Mouse (Mus musculus) midbrain, embryonic 10.5 days (tissue): ENCODE measurements around the gene Tradd. TPM values are rescaled to one million over a fixed set of nuclear protein-coding genes. Genes with fewer than 3 reads are reported as not detected.
"Not testable (repeated sequence)": the region's sequence is repeated elsewhere in the genome, so short reads cannot be mapped to it uniquely, and the experiment has no call there.

Experiments
- DNase-seq: peaks from one replicate; pipeline ENCODE4 v3.0.0-alpha.2; 2017; ENCODE audit warnings: low spot score
- H3K27ac ChIP-seq: fragments of 300-500 bp; sonication (generic); replicated peaks from 2 replicates; pipeline ENCODE4 v1.5.1; 2016; ENCODE audit warnings: mild to moderate bottlenecking
- H3K27me3 ChIP-seq: fragments of 300-500 bp; sonication (generic); 2 replicates; pipeline ENCODE4 v1.6.1; 2016; ENCODE audit warnings: low read depth, mild to moderate bottlenecking; ENCODE audit not compliant: poor library complexity, severe bottlenecking
- H3K36me3 ChIP-seq: fragments of 300-500 bp; sonication (generic); 2 replicates; pipeline ENCODE4 v1.6.1; 2016; ENCODE audit warnings: mild to moderate bottlenecking, moderate library complexity
- H3K4me1 ChIP-seq: fragments of 300-500 bp; sonication (generic); 2 replicates; pipeline ENCODE4 v1.6.1; 2016
- H3K4me3 ChIP-seq: fragments of 300-500 bp; sonication (generic); 2 replicates; pipeline ENCODE4 v1.5.1; 2016; ENCODE audit warnings: mild to moderate bottlenecking, moderate library complexity
- H3K9me3 ChIP-seq: fragments of 300-500 bp; sonication (generic); replicated peaks from 2 replicates; pipeline ENCODE4 v1.6.1; 2016; ENCODE audit warnings: mild to moderate bottlenecking
- whole genome bisulfite sequencing: fragments of 180-500 bp; shearing (Covaris S2); methylation state at CpG from one replicate; pipeline ENCODE4 v1.1.7; 2016; 5-methylcytosine and 5-hydroxymethylcytosine counted together
- polyA plus RNA-seq: library from polyadenylated mRNA; unstranded; fragments of >200 nt; fragmentation: Nextera tagmentation; extraction: Ambion mirVana; gene quantifications from 2 replicates; pipeline ENCODE4 v1.2.1, GENCODE M21; 2016

Tradd gene
- polyA plus RNA-seq, 1 experiment from 2014 or later, result 14.6 TPM

DNA sequence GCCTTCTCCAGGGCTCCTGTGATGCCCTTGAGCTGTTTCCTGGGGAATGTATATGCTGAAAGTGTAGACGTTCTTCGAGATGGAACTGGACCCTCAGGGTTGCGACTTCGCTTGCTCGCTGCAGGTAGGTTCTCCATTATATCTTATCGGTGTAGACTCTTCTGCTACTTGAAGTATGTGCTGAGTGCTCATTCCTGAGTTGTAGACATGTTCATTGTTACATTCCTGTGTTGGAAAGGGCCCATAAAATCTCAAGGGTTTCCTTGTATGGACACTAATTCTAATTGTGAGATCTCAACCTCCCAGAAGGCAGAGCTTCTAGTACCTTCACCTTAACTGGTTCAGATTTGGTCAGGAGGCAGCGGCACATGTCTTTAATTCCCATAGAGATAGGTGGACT is 23.4 kb downstream of the Tradd start:
- Histone ChIP-seq H3K9me3 (no peaks in the 10 kb centered on the region), H3K36me3 (peaks cover 72% of the 10 kb centered on the region), H3K4me1 (no peaks in the 10 kb centered on the region), H3K27me3 (no peaks in the 10 kb centered on the region), H3K4me3 (no peak overlapping the region), H3K27ac (no peak overlapping the region)
- 97% methylated on average over 7 of the region's 7 CpGs for WGBS
- no peak for DNase-seq

DNA sequence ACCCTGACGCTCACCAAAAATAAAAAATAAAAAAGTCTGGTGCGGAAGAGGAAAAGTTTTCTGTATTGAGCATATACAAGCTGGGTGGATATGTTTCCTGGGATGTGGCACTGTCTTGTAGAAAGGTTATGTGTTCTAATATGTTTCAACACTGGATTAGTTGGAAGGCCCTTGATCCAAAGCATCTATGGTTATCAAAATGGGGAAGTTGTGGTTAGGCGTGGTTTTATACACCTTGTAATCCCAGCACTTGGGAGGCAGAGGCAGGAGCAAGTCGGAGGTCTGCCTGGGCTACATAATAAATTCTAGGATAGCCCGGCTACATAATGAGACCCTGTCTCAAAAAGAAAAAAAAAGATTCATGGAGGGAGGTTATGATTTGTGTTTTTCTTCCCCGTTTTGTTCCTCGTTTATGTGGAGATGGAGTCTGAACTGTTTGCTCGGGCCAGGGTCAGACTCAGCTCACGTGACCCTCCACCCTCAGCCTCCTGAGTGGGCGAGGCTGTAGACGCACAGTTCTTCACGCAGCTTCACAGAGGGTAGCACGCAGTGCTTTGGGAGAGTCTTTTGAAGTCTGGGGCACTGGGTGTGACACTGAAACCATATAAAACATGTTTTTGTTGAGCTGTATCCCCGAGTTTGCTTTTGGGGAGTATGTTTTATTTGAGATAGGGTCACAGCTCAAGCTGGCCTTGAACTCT is 26.8 kb downstream of the Tradd start:
- no peaks in the 10 kb centered on the region for H3K27me3 ChIP-seq
- H3K9me3 ChIP-seq, result no peaks in the 10 kb centered on the region
- DNase-seq, result no peak
- H3K4me3 ChIP-seq, result no peak overlapping the region
- no peak overlapping the region for H3K27ac ChIP-seq
- peaks cover 74% of the 10 kb centered on the region for H3K36me3 ChIP-seq
- no peaks in the 10 kb centered on the region for H3K4me1 ChIP-seq
- WGBS, result 92% methylated on average over 14 of the region's 14 CpGs

GRCm38 (mm10) chr8:105235206-105235605 is 29.2 kb downstream of the Tradd start:
- Histone ChIP-seq H3K27me3 (no peaks in the 10 kb centered on the region), H3K36me3 (peaks cover 60% of the 10 kb centered on the region), H3K4me3 (no peak overlapping the region), H3K4me1 (no peaks in the 10 kb centered on the region), H3K9me3 (no peaks in the 10 kb centered on the region), H3K27ac (no peak overlapping the region)
- no peak for DNase-seq
- 89% methylated on average over 1 of the region's 1 CpGs for WGBS

DNA sequence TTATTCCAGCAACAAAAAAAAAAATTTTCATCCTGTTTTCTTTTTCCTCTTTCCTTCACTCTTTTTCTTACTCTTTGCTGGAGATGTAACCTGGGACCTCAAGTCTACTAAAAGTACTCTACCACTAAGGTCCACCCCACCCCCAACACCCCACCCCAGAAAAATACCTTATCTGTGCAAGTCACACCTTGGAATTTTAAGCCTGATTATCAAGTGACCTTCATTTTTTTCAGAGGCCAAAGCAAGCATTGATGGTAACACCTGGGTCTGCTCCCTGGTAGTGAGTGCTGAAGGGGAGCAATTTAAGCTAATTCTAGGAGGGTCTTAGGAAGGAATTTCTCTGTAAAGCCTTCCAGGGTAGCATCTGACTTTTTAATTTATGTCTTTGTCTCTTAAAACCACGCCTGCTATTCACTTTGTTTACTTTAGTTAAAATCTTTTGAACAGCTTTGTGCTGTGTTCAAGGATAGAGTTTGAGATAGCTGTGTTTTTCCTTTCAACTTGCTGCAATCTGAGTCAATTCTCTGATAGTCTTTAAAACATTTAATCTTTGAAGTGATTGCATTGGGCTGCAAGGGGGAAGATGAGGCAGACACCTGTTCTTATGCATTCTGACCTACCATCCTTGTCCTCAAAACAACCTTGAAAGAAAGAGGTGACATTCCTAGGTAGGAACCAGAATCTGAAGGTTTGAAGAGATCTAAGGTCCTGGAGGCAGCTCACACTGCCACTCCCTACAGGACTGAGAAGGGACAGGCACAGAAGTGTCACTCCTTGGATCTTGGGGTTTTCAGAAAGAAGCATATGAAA is 31.1 kb downstream of the Tradd start:
- Histone ChIP-seq H3K27ac (no peak overlapping the region), H3K9me3 (no peaks in the 10 kb centered on the region), H3K36me3 (peaks cover 41% of the 10 kb centered on the region), H3K27me3 (no peaks in the 10 kb centered on the region), H3K4me1 (no peaks in the 10 kb centered on the region), H3K4me3 (no peak overlapping the region)
- no peak for DNase-seq
- WGBS, result 77% methylated on average over 1 of the region's 1 CpGs

DNA sequence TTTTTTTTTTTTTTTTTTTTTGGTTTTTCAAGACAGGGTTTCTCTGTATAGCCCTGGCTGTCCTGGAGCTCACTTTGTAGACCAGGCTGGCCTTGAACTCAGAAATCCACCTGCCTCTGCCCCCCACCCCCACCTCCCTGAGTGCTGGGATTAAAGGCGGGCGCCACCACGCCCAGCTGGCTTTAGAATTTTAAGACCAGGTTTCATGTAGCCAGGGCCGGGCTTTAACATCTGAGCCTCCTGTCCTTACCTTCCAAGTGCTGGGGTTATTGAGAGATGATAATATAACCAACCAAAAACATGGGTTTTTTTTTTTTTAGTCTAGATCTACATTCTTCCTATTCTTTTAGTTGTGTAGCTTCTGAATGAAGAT is 32.1 kb downstream of the Tradd start:
- peaks cover 32% of the 10 kb centered on the region for H3K36me3 ChIP-seq
- not testable (repeated sequence) for DNase-seq, H3K9me3 ChIP-seq, H3K4me3 ChIP-seq, H3K27ac ChIP-seq, H3K27me3 ChIP-seq, H3K4me1 ChIP-seq
- 94% methylated on average over 4 of the region's 4 CpGs for WGBS

DNA sequence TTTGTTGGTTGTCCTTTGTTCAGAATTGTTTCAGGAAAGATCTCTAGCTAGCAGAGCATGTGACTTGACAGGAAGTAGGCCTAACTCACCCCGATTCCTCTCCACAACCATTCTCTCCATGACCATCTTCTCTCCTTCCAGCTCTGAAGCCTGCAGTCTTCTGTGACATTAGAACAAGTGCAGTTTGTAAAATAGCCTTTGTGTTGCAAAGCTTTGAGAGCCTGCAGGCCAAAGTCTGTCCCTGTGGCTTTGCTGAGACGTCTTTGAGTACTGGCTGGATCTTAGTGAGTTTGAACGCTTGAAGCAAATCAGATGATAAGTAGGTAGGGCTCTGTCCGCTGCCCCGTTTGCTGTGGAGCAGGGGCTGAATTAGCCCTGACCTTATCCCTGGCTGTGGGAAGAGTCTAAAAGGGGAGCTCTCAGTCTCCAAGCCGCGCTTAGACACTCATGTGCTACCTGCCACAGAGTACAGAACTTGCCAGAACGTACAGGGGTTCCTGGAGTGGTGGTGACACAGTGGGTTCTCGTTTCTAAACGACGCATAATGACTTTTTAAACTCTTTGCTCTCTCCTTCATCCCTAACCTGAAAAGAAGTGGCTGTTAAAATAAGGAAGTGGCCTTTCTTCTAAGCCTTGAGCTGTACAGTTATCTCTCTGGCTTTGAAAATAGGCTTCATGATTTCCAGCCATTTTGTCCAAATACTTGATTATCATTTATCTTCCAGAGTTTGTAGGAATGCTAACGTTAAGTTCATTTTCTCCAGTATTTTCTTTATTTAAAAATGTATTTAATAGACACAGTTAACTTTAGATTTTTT is 32.7 kb downstream of the Tradd start:
- H3K9me3 ChIP-seq, result no peaks in the 10 kb centered on the region
- 87% methylated on average over 12 of the region's 12 CpGs for WGBS

DNA sequence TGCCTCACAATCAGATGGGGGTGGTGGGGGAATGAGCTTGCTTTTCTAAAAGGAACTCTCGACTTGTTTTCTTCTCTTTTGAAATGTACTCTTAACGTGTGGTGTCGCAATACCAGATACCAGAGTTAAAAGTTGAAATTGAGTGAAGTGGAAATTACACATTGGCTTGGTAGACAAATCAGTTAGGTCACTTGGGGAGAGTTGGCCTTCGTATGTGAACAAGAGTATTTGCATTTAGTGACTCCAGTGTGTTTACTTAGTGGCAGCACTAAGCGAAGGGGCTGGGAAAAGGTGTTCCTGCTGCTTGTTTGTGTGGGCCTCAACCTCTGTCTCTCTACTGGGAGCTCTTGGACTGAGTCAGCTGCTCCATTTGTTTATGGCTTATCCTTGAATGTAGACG is 38.5 kb downstream of the Tradd start:
- DNase-seq, result no peak
- Histone ChIP-seq H3K27ac (no peak overlapping the region), H3K9me3 (no peaks in the 10 kb centered on the region), H3K36me3 (peaks cover under 1% of the 10 kb centered on the region; the same call in 1 of the 2 replicates), H3K4me3 (peak overlapping the region; percentile 88), H3K27me3 (no peaks in the 10 kb centered on the region), H3K4me1 (peaks cover 21% of the 10 kb centered on the region)
- 35% methylated on average over 6 of the region's 6 CpGs for WGBS

More for the DNA sequence above, 32.7 kb downstream of the Tradd start:
- Histone ChIP-seq H3K36me3 (peaks cover 31% of the 10 kb centered on the region), H3K4me1 (no peaks in the 10 kb centered on the region), H3K4me3 (no peak overlapping the region), H3K27ac (no peak overlapping the region), H3K27me3 (no peaks in the 10 kb centered on the region)
- DNase-seq, result no peak

- Histone ChIP-seq H3K4me1 (peaks cover 21% of the 10 kb centered on the region), H3K36me3 (no peaks in the 10 kb centered on the region), H3K27ac (peak overlapping the region; percentile 81), H3K9me3 (no peaks in the 10 kb centered on the region), H3K4me3 (peak overlapping the region; percentile 88), H3K27me3 (no peaks in the 10 kb centered on the region)
- under 1% methylated on average over 27 of the region's 27 CpGs for WGBS
- no peak for DNase-seq
These were observed 39.2 kb downstream of the Tradd start for GRCm38 (mm10) chr8:105225272-105225593.

- Histone ChIP-seq H3K4me3 (peak within 1 kb of the TSS; percentile 88), H3K27me3 (no peaks in the 10 kb centered on the region), H3K36me3 (no peaks in the 10 kb centered on the region), H3K9me3 (no peaks in the 10 kb centered on the region), H3K4me1 (peaks cover 21% of the 10 kb centered on the region), H3K27ac (peak within 1 kb of the TSS; percentile 81)
- DNase-seq, result peak; percentile 97
- 3% methylated on average over 34 of the region's 34 CpGs for WGBS
These were observed 39.8 kb downstream of the Tradd start, which contains the start of gene D230025D16Rik for GRCm38 (mm10) chr8:105224413-105225271. Gene D230025D16Rik, plus strand, starts transcription at chr8:105225145.

DNA sequence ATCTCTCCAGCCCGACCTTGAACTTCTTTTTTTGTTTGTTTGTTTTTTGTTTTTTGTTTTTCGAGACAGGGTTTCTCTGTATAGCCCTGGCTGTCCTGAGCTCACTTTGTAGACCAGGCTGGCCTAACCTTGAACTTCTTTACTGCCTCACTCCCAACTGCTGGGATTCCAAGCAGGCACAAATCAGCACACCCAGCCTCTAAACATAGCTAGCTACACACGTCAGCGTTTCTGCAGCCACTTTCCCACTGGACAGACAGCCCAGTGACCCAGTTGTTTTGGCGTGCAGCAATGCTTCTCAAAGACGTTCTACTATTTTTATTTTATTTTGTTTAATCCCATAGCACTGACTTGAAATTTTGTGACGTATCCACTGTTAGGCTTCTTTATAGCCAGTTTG is 40.6 kb downstream of the Tradd start:
- DNase-seq, result no peak
- Histone ChIP-seq H3K9me3 (no peaks in the 10 kb centered on the region), H3K27me3 (no peaks in the 10 kb centered on the region), H3K4me1 (peaks cover 21% of the 10 kb centered on the region), H3K27ac (no peak overlapping the region), H3K36me3 (no peaks in the 10 kb centered on the region), H3K4me3 (no peak overlapping the region; the same call in 1 of the 2 replicates)
- 87% methylated on average over 7 of the region's 7 CpGs for WGBS

GRCm38 (mm10) chr8:105217926-105218522 is 46.4 kb downstream of the Tradd start:
- Histone ChIP-seq H3K36me3 (peaks cover 33% of the 10 kb centered on the region), H3K4me3 (no peak overlapping the region), H3K27ac (no peak overlapping the region), H3K4me1 (no peaks in the 10 kb centered on the region), H3K27me3 (no peaks in the 10 kb centered on the region), H3K9me3 (no peaks in the 10 kb centered on the region)
- 82% methylated on average over 5 of the region's 5 CpGs for WGBS
- no peak for DNase-seq

DNA sequence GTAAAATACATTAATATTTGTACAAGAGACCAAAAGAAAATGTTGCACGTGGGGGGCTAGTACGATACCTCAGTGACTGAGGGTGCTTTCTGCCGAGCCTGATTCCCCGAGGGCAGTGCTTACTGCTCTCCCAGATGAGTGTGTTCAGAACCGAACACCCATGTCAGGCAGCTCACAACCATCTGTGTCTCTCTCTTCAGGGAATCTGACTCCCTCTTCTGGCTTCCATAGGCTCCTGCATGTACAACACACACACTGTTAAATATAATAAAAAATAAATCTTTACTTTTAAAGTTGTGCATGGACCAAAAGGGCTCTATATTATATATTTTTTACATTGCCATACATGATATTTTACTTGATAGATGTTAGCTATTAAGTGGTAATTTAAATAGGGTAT is 50.3 kb downstream of the Tradd start:
- no peak for DNase-seq
- no peaks in the 10 kb centered on the region for H3K9me3 ChIP-seq
- no peaks in the 10 kb centered on the region for H3K27me3 ChIP-seq
- 90% methylated on average over 5 of the region's 5 CpGs for WGBS
- H3K36me3 ChIP-seq, result peaks cover 58% of the 10 kb centered on the region
- no peak overlapping the region for H3K4me3 ChIP-seq
- H3K4me1 ChIP-seq, result no peaks in the 10 kb centered on the region
- no peak overlapping the region for H3K27ac ChIP-seq
